Mouse (Mus musculus): ENCODE data around the gene Cyp11a1.

The Cyp11a1 gene

DNA sequence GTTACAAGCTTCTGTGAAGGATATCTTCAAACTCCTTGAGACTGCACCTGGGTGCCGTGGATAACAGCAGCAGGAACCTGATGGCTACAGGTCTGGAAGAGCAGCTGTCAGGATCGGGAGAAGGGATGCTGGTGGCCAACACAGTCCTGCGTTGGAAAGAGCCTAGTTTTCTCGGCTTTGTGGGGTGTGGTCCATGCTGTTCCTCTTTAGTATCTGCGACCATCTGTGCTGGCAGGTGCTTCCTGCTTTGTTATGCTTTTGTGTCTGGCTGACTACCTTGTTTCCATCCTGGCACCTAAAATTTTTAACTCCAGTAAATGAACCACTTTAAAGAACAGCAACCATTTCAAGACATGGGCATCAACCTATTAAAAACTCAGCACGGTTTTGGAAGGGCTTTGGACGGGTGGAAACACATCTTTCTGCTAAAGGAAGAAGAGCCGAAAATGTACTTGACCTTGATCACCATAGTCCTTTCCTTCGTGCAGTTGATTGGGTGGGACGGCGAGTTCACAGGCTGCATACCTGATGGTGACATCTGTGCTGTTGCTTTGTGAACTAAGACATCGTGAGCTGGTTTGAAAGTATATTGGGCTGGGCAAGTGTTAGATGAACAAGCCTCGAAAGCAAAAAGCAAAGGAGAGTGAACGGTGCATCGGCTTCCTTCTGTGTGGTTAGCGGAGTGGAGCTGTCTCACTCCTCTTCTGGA lies at the start of gene Cyp11a1:
Cyp11a1 (plus strand) TSS at position 659 of the 709 bp plus-strand sequence.
- peak in 1 of 2 experiments; percentile 24 for DNase-seq

DNA sequence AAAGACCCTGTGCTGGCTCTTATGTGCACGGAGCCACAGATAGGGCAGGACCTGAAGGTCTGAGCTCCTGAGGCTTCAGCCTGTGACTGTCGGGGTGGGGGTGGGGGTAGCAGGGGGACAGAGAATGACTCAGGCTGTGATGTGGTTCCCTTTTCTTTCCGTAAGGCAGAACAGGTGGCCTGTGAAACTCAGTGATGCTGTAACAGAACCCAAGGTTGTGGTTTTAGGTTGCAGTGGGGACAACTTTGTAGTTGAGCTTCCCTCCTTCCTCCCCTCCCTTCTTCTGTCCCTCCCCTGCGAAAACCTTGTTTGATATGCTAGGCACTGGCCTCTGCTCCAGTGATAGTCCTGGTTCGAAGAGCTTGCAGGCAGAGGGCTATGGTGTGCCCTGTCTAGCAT lies 49.4 kb upstream of the Cyp11a1 start:
- DNase-seq: no peak

DNA sequence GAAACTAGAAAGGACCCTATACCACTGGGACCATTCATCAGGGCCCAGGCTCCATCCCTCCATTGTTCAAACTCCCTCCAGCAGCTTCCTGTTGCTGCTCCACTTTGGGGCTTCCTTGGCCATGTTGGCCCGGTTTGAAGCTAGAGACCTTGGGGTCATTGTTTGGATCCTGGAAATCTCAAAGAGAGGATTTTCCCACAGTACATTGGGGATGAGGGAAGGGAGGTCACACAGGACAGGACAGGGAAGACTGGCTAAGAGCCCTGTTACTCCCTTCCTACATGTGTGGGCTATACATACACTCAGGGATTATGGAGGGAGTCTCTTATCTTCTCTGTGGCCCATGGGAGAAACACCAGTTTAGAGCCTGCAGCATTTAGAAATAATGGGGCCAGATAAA lies 47.6 kb upstream of the Cyp11a1 start:
- no peak for DNase-seq

DNA sequence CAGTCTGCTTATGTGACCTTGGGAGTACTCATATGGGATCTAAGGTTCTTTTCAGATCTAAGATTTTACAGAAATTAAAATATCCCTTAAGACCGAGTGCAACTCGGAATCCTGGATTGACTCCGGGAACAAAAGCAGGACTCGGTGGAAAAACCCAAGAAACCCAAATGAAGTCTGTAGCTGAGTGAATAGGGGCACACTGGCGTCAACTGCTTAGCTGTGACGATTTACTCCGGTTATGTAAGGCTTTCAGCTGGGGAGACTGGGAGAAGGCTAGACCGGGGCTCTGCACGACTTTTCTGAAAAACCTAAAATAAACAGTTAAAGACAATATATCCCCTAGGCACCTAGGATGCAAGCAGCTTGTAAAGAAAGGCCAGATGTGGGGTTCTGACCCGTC lies 46.8 kb upstream of the Cyp11a1 start:
- DNase-seq: no peak

DNA sequence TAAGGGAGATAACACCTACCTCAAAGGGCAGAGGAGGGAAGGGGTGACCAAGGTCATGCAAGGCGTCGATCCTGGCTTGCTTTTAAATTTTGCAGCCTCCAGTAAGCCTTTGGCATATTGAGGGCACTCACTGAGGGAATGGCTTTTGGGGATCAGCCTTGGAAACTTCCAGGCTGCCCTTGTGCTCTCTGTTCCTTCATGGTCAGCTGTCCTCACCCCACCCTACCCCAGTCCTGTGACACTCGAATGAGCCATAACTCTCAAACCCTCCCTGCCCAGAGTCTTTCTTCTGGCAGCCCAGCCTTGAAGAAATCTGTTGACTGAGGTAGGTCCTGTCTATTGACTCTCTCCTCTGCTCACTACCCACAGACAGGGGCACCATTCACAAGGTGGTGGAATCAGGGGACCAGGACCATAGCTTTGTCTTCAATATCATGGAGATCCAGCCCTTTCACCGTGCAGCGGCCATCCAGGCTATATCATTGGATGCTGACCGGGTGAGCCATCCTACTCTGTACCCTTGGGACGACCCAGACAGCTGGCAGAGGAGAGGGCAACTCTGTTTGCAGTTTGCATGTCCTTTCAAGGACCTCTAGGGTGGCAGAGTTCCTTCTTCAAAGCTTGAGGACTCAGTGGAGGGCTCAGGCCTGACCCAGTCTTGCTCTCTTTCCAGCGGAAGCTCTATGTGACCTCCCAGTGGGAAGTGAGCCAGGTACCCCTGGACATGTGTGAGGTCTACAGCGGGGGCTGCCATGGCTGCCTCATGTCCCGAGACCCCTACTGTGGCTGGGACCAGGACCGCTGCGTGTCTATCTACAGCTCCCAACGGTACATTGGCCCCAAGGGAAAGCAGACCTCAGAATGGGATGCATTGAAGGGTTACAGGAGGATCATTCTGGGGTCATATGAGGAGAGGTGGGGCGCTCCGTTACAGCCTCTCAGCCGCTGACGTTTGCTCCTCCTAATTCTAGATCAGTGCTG lies 46.0 kb upstream of the Cyp11a1 start:
- DNase-seq: peak in 1 of 2 experiments; percentile 34

DNA sequence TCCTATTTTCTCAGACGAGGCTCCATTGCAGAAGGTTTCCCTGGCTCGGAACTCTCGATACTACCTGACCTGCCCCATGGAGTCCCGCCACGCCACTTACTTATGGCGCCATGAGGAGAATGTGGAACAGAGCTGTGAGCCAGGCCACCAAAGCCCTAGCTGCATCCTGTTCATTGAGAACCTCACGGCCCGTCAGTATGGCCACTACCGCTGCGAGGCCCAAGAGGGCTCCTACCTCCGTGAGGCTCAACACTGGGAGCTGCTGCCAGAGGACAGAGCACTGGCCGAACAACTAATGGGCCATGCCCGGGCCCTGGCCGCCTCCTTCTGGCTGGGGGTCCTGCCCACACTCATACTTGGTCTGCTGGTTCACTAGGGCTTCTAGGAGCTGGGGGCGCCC lies 45.0 kb upstream of the Cyp11a1 start:
- peak in 1 of 2 experiments; percentile 12 for DNase-seq

DNA sequence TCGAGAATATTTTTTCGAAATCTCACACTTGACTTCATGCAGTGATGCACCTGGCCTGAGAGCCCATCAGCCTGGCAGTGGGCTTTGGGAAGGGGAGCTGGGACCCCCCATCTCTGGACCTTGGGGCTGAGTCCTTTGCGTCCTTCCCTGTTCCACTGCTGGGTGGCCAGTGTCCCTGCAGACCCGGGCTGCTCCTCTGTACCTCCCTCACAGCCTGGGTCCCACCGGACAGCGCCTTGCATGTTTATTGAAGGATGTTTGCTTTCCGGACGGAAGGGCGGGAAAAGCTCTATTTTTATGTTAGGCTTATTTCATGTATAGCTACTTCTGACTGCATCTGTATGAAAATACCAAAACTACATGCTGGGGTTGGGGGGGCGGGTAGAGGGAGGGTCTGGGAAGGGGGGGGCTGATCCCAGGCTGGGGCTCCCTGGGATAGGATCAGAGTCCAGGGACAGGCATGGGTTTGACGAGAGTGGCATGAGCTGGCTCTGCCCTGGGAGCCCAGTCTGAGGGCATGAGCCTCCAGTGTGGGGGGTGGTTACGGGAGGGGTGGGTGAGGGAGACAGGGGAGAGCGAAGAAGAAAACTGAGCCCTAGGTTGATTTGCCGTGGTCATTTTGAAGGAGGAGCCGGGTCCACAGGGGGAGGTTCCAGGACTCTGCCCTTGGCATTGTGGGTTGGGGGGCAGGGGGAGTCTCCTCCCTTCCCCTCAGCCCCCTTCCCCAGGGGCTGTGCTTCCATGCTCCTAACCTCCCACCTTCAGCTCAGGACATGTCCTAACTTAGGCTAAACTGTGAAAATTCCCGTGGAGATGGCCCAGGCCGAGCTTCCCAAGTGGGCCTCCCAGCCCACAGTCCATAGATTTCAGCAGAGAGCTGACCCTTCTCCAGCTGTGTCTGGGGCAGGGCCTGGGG lies 44.1 kb upstream of the Cyp11a1 start:
- DNase-seq: peak in 1 of 2 experiments; percentile 6

DNA sequence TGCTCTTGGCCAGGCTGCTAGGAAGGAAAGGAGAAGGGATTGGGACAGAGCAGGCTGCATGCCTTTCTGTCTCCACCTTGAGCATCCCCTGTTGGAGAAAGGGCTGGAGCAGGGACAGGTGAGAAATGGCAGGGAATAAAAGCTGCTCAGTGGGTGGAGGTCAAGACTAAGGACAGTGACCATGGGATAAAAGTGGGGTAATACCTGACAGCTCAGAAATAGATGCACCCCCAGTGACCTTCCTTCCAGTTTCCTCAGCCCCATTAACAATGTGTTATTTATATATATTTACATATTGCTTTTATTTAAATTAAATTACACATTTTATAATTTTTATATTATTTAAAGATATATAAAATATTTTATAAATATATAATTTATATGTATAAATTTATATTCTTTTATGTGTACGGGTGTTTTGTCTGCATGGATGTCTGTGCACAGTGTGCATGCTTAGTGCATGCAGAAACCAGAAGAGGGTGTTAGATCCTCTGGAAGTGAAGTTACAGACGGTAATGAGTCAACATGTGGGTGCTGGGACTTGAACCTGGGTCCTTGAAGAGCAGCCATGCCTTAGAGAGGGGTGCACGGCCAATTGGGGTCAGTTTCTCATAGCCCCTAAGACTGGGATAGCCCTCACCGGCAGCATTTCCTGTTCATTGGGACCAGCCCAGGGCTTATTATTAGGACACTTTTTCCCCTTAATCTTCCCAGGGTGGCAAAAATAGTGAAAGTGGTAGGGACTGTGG lies 42.8 kb upstream of the Cyp11a1 start:
- DNase-seq: no peak

DNA sequence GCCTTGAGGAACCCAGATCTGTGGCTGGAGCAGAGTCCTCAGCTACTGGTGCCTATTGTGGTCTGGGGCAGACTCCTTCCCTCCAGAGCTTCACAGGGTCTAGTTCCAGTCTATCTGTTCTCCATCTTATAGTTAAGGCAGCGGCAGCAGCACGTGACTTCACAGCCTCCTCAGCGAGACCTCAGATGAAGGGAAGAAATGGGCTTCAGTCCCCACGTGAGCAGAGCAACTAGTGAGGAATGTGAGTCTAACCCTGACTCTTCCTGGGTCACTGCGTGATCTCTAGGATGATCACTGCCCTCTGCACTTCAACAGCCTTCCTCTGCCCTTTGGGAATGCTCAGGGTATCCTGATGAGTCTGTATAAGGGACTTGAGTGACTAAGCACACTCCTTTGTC lies 42.2 kb upstream of the Cyp11a1 start:
- no peak for DNase-seq

DNA sequence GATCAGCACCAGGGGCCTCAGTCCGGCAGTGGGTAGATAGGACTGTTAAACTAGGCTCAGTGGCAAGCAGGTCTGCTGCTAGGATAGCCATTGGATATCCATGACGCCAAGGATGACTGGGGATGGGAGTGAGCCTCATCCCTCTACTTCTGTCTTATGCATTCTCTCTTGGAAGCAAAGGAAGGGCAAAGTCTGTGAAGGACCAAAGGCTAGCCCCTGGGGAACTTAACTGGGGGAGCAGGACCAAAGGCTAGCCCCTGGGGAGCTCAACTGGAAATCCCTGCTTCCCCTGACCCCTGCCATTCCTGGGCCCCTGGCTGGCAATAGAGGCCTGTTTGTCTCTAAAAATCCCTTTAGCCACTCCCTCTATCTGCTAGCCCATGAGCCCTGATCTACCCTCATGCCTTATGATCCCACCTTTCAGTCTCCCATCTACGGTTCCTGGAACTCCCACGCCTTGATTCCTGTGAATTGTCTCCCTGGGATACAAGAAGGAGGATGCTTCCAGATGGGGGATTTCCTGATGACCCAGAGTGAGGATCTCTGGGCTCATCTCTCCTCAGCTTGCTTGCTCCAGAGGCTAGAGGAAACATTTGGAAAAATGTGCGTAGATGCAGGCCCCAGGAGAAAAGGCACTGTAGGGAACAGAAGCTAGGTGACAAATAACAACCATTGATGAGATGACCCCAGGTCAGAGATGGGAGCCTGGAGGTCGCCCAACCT lies 41.5 kb upstream of the Cyp11a1 start:
- DNase-seq: no peak

DNA sequence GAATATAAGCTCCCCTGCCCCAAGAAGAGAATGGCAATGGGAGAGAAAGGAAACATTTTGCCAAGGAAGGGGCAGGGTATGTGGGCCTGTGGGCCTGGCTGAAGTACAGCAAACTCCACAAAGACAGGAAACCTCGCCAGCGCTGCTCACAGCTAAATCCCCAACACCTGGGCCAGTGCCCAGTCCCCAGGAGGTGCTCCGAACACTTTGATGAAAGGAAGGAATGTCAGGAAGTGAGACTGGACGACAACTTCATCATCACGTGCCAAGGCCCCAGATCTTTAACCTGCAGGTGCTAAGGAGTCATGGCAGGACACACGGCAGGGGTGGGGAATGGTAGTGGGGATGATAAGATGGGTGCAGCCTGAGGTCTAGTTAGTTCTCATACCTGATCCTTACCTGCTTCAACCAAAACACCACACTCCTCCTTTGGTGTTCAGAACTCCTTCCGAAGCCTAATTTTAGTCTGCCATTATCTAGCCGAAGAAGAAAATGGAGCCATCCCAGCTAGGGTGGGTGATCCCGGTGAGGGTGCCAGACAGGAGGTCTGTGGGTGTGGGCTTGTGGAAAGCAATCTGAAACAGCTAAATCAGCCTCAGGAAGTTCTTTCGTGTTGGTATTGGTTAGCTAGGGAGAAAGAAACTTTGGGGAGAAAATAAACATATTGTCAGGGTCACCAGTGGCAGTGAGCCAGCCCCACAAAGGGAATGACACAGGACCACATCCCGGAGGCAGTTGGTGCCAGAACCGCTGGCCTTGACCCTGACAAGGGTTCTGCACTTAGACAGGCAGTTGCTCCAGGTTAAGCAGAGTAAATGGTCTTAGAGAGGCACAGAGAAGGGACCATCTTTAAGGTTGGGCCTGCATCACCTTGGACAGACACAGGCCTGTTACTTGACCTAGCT lies 40.7 kb upstream of the Cyp11a1 start:
- peak; percentile 52 to 59 for DNase-seq

DNA sequence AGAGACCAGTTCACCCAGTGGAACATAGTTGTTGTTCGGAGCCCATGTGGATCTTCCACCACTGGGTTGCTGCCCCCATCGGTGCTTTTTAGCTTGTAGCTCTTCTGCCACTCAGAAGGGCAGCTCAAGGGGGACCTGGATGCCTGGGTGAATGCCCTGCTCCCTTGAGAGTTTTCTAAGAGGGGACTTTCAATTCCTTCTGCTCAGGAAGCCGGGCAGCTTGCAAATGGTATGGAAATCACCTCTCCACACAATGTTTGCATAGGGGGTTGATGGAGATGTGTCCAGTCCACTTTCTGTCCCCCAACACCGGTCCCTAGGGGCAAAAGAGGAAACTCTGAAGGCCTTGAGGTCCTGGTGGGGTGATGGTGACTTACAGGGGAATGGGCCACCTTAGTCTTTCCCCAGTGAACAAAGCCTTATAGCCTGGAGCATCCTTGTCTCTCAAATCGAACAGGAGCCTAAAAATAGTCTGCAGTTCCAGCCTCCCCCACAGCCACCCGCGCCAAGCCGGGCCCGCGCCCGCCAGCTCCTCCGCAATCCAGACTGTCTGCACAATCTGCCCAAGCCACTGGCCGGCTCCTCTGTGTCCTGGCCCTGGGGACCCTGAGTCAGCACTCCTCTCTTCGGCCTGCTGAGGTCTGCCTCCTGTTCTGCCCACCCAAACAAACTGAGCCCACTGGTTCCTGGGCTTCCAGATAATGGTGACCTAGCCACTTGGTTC lies 38.8 kb upstream of the Cyp11a1 start:
- peak; percentile 90 to 91 for DNase-seq

DNA sequence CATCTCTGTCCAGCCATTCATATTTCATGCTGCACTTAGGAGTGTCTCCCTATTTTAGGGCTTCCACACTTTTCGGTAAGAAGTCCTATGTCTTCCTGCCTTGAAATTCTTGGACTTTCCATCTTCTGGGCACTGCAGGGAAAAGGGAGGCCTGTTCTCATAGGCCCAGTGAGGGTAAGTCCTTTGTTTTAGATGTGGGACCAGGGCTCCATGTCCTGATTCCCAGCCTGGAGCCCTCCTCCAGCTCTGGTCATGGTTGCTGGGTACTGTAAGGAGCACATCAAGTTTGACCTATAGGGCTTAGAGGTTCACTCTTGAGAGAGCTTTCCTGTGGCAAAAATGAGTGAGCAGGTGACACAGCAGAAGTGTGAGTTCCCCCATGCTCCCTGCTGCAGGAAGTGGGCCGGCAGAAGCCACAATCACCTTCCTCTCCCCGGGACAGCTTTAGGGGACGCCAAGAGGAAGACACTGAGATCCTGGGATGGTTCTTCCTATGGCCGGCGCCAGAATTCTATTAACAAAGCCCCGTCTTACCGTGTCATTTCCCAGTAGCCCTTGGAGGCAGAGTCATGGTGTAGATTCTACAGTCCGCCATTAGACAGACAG lies 37.9 kb upstream of the Cyp11a1 start:
- no peak for DNase-seq

DNA sequence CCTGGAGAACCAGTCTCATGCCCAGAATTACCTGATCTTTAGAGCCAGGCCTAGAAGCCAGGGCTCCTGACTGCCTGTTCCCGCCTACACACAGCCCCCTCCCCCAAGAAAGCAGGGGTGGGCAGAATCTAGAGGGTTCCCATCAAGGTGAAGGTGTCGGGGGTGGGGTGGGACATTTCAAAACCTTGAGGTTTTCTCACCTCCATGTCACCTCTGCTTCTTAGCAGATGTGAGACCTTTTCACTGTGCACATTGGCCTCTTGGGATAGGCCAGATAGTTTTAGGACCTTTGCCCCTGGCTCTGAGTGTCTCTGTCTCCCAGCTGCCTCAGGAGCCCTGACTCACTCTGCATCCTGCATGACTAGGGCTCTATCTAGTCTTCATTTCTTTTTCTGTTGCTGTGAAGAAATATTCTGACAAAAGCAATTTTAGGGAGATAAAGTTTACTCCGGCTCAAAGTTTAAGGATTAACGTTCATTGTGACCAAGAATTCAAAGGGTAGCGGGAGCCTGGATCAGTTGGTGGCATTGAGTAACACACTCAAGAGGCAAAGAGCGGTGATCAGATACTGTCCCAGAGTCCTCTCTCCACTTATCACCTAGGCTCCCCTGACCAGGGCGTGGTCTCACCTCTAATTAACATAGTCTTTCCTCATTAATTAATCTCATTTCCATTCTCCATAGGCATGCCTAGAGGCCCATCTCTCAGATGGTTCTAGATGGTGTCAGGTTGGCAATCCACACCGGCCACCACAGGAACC lies 37.2 kb upstream of the Cyp11a1 start:
- no peak for DNase-seq

DNA sequence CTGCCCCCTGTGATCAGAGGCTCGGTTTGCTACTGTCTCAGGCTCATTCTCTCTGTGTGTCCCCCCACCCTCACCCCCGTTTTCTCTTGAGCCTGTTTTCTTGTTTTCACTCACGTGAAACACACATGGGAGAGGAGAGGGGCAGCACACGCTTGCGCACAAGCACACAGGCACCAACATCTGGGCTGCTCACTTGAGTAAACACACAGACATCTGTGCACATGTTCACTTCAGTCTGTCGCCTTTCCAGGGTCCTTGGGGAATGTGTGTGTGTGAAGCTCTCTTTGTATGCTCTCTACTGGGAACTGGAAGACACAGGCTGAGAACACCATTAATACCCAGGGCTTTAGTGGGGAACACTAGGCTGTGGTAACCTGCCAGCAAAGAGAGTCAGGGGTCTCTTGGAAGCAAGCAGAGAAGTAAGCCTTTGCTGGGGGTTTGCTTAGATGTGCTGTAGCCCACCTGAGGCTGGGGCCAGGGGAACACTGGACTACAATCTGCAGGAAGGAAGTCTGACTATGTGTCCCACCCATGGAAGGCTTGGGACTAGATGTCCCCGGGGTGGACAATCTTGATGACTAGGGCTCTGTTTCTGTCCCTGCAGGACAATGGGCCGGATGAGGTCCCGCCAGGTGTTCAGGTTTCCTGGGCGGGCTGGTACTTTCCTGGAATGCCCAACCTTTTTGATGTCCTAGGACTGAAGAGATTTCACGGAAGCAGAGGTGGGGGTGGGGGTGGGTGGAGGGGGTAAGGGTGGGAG lies 36.3 kb upstream of the Cyp11a1 start:
- no peak for DNase-seq

DNA sequence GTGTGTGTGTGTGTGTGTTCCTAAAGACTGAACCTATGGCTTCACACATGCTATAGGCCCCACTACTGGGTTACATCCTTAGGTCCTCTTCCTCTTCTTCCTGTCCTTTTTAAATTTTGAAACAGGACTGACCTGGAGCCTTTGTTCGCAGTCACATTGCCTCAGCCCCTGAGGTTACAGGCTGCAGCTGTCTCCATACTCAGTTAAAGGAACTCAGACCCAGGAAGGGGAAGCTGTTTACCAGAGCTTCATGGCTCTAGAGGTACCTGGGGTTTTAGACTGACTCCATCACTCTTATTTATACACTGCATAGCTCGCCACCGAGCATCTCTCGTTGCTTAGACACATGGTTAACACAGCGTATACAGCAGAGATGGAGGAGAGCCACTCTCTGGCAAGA lies 34.8 kb upstream of the Cyp11a1 start:
- DNase-seq: no peak

DNA sequence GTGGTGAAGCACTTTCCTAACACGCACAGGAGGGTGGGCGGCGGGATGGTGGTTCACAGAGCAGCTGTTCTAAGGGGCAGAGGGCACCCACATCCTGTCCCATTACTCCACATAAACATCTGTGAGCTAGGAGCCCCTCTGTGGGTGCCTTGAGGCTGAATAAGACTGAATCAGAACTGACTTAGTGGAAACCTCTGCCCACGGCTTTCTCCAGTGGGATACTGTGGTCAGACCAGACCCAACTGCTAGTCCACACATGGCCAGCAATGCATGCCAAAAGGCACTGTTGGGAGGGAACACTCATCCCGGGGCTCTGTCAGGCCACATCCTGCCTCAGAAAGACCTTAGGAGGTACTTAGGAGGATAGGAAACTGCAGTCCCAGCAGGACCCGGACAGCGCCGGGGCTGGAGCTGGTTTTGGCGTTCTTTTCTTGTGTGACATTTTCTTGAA lies 34.0 kb upstream of the Cyp11a1 start:
- DNase-seq: no peak

Measured in cerebellum, postnatal 10 days (tissue).